Mouse (Mus musculus) adipocyte (in vitro differentiated cells): ENCODE measurements around the gene Arl4a.

Experiments
- DNase-seq: peaks from one replicate; pipeline ENCODE4 v3.0.0-alpha.2; 2016; ENCODE audit warnings: low spot score

The Arl4a gene

GRCm38 (mm10) chr12:40037876-40038463, at the start of gene Arl4a:
Arl4a (minus strand) TSS chr12:40038025.
- DNase-seq = peak; percentile 62

GRCm38 (mm10) chr12:40085731-40086322, 48.0 kb upstream of the Arl4a start:
- no peak for DNase-seq

- DNase-seq = peak; percentile 61
Observed at GRCm38 (mm10) chr12:40082453-40083238, 44.8 kb upstream of the Arl4a start.

- no peak for DNase-seq
Observed at GRCm38 (mm10) chr12:40082048-40082447, 44.2 kb upstream of the Arl4a start.

- DNase-seq = peak; percentile 40
Observed at GRCm38 (mm10) chr12:40073660-40074059, 35.8 kb upstream of the Arl4a start.

- no peak for DNase-seq
Observed at GRCm38 (mm10) chr12:40047024-40047423, 9.2 kb upstream of the Arl4a start.

- DNase-seq = no peak
Observed at GRCm38 (mm10) chr12:40043816-40044585, 6.2 kb upstream of the Arl4a start.

- DNase-seq = peak; percentile 30
Observed at GRCm38 (mm10) chr12:40040067-40040466, 2.2 kb upstream of the Arl4a start.

GRCm38 (mm10) chr12:40037226-40037813, 505 bp downstream of the Arl4a start:
- peak; percentile 94 for DNase-seq

- DNase-seq = no peak
Observed at GRCm38 (mm10) chr12:40036666-40037065, 1.2 kb downstream of the Arl4a start.

- no peak for DNase-seq
Observed at GRCm38 (mm10) chr12:40035506-40035905, 2.3 kb downstream of the Arl4a start.

GRCm38 (mm10) chr12:40029201-40029600, 8.6 kb downstream of the Arl4a start:
- DNase-seq = no peak

GRCm38 (mm10) chr12:40027846-40028245, 10.0 kb downstream of the Arl4a start:
- no peak for DNase-seq

- DNase-seq = no peak
Observed at GRCm38 (mm10) chr12:40027444-40027843, 10.4 kb downstream of the Arl4a start.

GRCm38 (mm10) chr12:40023918-40024317, 13.9 kb downstream of the Arl4a start:
- DNase-seq = no peak

GRCm38 (mm10) chr12:40023014-40023642, 14.7 kb downstream of the Arl4a start:
- DNase-seq = peak; percentile 16

GRCm38 (mm10) chr12:40022344-40022743, 15.5 kb downstream of the Arl4a start:
- DNase-seq = no peak

- DNase-seq = no peak
Observed at GRCm38 (mm10) chr12:40017955-40018505, 19.8 kb downstream of the Arl4a start.

GRCm38 (mm10) chr12:40016648-40017460, 21.0 kb downstream of the Arl4a start:
- DNase-seq = no peak

- no peak for DNase-seq
Observed at GRCm38 (mm10) chr12:40016068-40016467, 21.8 kb downstream of the Arl4a start.
